Mouse (Mus musculus): Measurements from ENCODE around the gene Pcbd2. TPM values are rescaled to one million over a fixed set of nuclear protein-coding genes. Genes with fewer than 3 reads are reported as not detected.
A peak's percentile ranks its signal among the peaks of the same experiment; 100 is the strongest.
"Not testable (repeated sequence)": the region's sequence is repeated elsewhere in the genome, so short reads cannot be mapped to it uniquely, and the experiment has no call there.

The Pcbd2 gene
- 52.5 and 52.7 TPM in 2 replicates for polyA plus RNA-seq (2015; fragmentation: Nextera tagmentation; extraction: Ambion mirVana)

DNA sequence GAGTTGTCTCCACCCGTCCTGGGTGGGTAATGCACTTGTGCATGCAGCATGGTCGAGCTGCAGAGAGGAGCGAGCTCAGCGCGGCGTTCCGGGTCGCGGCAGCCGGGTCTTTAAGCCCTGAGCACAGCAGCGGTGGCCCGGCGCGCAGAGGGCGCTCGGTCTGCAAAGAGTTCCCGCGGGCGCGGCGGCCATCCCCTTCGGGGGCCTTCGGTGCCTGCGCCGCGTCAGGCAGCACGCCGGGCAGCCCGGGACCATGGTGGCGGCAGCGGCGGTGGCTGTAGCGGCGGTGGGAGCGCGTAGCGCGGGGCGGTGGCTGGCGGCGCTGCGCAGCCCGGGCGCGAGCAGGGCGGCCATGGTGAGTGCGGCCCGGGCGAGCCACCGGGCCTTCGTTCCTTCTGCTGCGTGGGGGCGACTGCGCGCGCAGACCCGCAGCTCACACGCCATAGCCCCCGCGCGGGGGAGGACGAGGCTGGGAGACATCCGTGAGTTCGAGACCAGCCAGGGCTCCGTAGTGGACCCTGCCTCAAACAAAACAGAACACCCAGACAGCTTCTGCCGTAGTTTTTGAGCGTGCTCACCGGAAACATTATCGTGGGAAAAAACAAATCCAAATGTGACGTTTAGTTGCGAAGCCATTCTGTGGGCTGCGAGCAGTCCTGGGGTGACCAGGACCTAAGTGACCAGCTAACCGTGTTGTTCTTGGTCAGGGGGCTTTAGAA, at the start of gene Pcbd2:
Gene Pcbd2 (plus strand): TSS at position 249 of the 719 bp plus-strand sequence.
- peak within 1 kb of the TSS; percentile 71 for H3K9ac ChIP-seq (replicated peaks; ENCODE audit: low read length)
- no peaks in the 10 kb centered on the region for H3K9me3 ChIP-seq (ENCODE audit: low read length)
- H3K4me3 ChIP-seq (ENCODE audit: low read length) = peak within 1 kb of the TSS; percentile 56
- H3K36me3 ChIP-seq (ENCODE audit: insufficient read depth, low read length) = peaks cover 10% of the 10 kb centered on the region
- peak within 1 kb of the TSS; percentile 96 for H3K27ac ChIP-seq (ENCODE audit: low read length)
- peak within 1 kb of the TSS; percentile 53 for H3K4me2 ChIP-seq (replicated peaks; ENCODE audit: low read depth, low read length)
- under 1% methylated on average over 70 of the region's 73 CpGs for WGBS
- ATAC-seq (ENCODE audit: low FRiP score, low TSS enrichment) = peak; percentile 94
- no peaks in the 10 kb centered on the region for H3K27me3 ChIP-seq (ENCODE audit: insufficient read depth, low read length)
- no peaks in the 10 kb centered on the region for H3K4me1 ChIP-seq (ENCODE audit: insufficient read depth, low read length)

DNA sequence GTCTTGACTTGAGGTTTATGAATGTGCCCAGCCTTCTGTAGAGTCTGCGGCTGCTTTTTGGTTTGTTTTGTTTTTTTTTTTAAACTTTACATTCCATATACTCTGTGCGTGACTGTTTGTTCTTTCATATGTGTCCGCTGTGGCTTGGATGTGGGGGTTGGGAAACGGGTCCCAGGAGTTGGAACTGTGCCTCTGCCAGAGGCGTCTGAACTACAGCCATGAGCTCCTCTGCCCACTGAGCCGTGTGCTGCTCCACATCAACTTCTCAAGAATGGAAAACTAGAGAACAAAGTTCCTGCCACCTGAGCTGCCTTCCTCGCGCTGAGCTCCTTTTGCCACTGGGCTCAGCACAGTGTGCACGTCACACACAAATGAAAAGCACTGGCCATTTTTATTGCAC, 45.0 kb upstream of the Pcbd2 start:
- no peak overlapping the region for H3K27ac ChIP-seq (ENCODE audit: low read length)
- H3K36me3 ChIP-seq (ENCODE audit: insufficient read depth, low read length) = peaks cover 26% of the 10 kb centered on the region
- 83% methylated on average over 9 of the region's 9 CpGs for WGBS
- no peak overlapping the region for H3K4me2 ChIP-seq (replicated peaks; ENCODE audit: low read depth, low read length)
- H3K9me3 ChIP-seq (ENCODE audit: low read length) = no peaks in the 10 kb centered on the region
- H3K27me3 ChIP-seq (ENCODE audit: insufficient read depth, low read length) = no peaks in the 10 kb centered on the region
- H3K4me1 ChIP-seq (ENCODE audit: insufficient read depth, low read length) = no peaks in the 10 kb centered on the region
- no peak overlapping the region for H3K4me3 ChIP-seq (ENCODE audit: low read length)
- H3K9ac ChIP-seq (replicated peaks; ENCODE audit: low read length) = no peak overlapping the region
- no peak for ATAC-seq (ENCODE audit: low FRiP score, low TSS enrichment)

DNA sequence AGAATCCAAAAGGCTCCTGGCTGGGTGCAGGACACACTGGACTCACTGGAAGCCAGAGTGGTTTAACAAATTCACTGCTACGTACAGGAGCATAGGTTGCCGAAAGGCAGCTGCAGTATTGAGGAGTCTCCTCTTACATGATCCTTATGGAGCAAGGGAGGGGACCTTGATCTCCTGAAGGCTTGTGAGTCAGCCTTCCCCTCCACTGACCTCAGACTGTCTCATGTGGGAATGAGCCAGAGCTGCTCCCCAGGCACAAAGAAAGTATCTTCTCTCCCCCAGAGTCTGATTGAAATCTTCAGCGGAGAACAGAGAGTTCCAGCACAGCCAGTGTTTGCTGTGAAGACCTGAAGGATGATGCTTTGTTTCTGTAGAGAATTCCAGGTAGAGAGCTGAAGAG, 43.6 kb upstream of the Pcbd2 start:
- Histone ChIP-seq H3K9me3 (ENCODE audit: low read length) (no peaks in the 10 kb centered on the region), H3K27me3 (ENCODE audit: insufficient read depth, low read length) (no peaks in the 10 kb centered on the region), H3K9ac (replicated peaks; ENCODE audit: low read length) (no peak overlapping the region), H3K4me3 (ENCODE audit: low read length) (no peak overlapping the region), H3K36me3 (ENCODE audit: insufficient read depth, low read length) (peaks cover 14% of the 10 kb centered on the region), H3K4me2 (replicated peaks; ENCODE audit: low read depth, low read length) (no peak overlapping the region), H3K4me1 (ENCODE audit: insufficient read depth, low read length) (no peaks in the 10 kb centered on the region), H3K27ac (ENCODE audit: low read length) (no peak overlapping the region)
- WGBS = 85% methylated on average over 3 of the region's 3 CpGs
- no peak for ATAC-seq (ENCODE audit: low FRiP score, low TSS enrichment)

DNA sequence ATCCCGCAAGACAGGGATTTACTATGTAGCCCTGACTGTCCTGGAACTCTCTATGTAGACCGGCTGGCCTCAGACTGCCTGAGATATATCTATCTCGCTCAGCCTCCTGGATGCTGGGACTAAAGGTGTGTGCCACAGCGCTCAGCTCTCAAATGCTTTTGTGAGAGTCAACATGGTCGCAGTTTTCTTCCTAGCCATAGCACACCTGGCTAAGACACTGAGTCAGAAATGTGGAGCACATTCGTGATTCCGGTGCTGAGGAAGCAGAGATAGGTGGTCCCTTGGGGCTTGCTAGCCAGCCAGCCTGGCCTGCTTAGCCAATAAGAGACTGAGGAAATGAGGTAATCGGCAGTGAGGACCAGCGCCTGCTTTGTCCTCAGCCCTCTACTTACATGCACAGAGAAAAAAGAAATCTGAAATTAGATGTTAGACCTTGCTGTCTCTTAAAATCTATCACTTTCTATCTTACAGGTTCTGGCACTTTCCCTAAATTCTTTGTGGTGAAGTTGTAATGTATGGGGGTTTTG, 41.0 kb upstream of the Pcbd2 start:
- no peak overlapping the region for H3K9ac ChIP-seq (replicated peaks; ENCODE audit: low read length)
- no peaks in the 10 kb centered on the region for H3K4me1 ChIP-seq (ENCODE audit: insufficient read depth, low read length)
- no peak overlapping the region for H3K4me3 ChIP-seq (ENCODE audit: low read length)
- no peak overlapping the region for H3K27ac ChIP-seq (ENCODE audit: low read length)
- no peaks in the 10 kb centered on the region for H3K9me3 ChIP-seq (ENCODE audit: low read length)
- no peak overlapping the region for H3K4me2 ChIP-seq (replicated peaks; ENCODE audit: low read depth, low read length)
- ATAC-seq (ENCODE audit: low FRiP score, low TSS enrichment) = no peak
- no peaks in the 10 kb centered on the region for H3K27me3 ChIP-seq (ENCODE audit: insufficient read depth, low read length)
- H3K36me3 ChIP-seq (ENCODE audit: insufficient read depth, low read length) = no peaks in the 10 kb centered on the region
- 69% methylated on average over 9 of the region's 9 CpGs for WGBS

DNA sequence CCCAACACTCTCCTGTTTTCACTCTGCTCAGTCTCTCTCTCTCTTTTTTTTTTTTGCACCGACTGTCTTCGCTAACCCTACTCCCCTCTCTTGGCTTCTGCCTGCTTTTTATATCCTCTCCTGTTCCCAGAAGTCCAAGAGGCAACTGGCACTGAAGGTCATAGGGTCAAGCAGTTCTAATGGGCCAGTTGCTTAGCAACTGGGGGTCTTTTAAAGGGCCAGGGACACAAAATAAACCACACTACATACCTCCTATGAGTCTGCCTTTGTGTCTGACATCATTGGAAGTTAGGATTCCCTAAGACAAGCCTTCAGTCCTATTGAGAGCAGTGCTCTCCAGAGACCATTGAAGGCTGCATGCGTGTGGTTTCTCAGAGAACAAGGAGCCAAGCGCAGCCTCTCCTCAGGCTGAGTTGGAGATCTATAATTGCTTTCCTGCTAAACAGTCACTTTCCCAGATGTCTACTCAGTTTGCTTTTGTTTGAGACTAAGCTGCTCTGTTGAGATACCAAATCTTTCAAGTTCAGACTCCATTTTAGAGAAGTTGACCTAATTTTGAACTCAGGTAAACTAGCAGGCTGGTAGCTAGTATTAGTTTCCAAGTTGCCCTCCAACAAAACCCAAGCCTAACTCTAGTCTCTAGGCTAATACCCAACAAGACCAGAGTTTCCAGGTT, 39.1 kb upstream of the Pcbd2 start:
- no peak overlapping the region for H3K9ac ChIP-seq (replicated peaks; ENCODE audit: low read length)
- no peak overlapping the region for H3K4me2 ChIP-seq (replicated peaks; ENCODE audit: low read depth, low read length)
- 45% methylated on average over 4 of the region's 4 CpGs for WGBS
- no peaks in the 10 kb centered on the region for H3K4me1 ChIP-seq (ENCODE audit: insufficient read depth, low read length)
- ATAC-seq (ENCODE audit: low FRiP score, low TSS enrichment) = no peak
- no peaks in the 10 kb centered on the region for H3K36me3 ChIP-seq (ENCODE audit: insufficient read depth, low read length)
- H3K4me3 ChIP-seq (ENCODE audit: low read length) = no peak overlapping the region
- no peak overlapping the region for H3K27ac ChIP-seq (ENCODE audit: low read length)
- H3K27me3 ChIP-seq (ENCODE audit: insufficient read depth, low read length) = no peaks in the 10 kb centered on the region
- H3K9me3 ChIP-seq (ENCODE audit: low read length) = no peaks in the 10 kb centered on the region

DNA sequence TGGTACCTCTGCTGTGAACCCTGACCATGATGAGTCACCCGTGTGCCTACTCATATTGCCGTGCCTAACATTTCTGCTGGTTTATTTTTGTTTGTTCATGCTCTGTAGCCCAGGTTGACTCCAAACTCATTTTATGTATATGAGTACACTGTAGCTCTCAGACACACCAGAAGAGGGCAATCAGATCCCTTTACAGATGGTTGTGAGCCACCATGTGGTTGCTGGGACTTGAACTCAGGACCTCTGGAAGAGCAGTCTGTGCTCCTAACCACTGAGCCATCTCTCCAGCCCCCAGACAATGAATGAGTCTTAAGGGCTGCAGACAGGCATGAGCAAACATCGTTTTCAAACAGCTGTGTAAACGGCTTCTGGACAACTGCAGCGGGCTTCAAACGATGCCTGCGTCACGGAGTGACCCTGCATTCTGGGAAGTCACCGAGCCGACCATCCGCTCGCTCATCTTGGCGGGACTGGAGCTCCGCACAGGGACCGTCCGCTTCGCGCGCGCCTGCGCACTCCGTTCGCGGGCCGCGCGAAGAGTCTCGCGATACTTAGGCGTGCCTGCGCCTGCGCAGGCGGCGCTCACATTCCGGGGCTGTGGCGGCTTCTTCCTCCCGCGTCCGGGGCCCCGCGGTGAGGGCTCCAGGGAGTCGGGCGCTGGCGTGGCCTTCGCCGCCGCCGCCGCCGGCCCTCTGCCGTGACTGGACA, 34.5 kb upstream of the Pcbd2 start, which contains the start of gene B230219D22Rik:
Gene B230219D22Rik (plus strand): TSS at position 590 of the 708 bp plus-strand sequence.
- Histone ChIP-seq H3K4me3 (ENCODE audit: low read length) (peak within 1 kb of the TSS; percentile 98), H3K9me3 (ENCODE audit: low read length) (no peaks in the 10 kb centered on the region), H3K27ac (ENCODE audit: low read length) (peak within 1 kb of the TSS; percentile 98), H3K4me2 (replicated peaks; ENCODE audit: low read depth, low read length) (peak within 1 kb of the TSS; percentile 86), H3K9ac (replicated peaks; ENCODE audit: low read length) (peak within 1 kb of the TSS; percentile 100), H3K27me3 (ENCODE audit: insufficient read depth, low read length) (no peaks in the 10 kb centered on the region), H3K36me3 (ENCODE audit: insufficient read depth, low read length) (no peaks in the 10 kb centered on the region), H3K4me1 (ENCODE audit: insufficient read depth, low read length) (peaks cover 16% of the 10 kb centered on the region)
- ATAC-seq (ENCODE audit: low FRiP score, low TSS enrichment) = peak; percentile 97
- WGBS = 1% methylated on average over 46 of the region's 51 CpGs

DNA sequence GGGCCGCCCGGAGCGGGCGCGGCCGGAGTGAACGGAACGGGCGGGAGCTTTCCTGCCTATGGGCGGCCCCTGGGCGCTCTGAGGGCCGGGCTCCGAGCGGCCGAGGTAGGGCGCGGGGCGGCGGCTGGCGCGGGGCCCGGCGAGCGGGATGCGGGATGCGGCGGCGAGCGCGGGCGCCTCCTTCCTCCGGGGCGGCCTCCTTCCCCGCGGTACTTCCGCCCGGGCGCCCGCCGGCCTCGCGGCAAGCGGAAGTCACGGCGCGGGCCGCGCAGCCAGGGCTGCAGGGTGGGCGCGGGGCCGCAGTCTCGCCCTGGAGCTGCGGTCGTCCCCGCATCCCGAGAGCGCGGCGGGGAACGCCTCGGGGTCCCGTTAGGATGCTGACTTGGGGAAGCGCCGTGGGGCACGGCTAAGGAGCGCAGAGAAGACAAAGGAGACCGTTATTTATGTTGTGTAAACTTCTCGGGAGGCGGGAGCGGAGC, 33.9 kb upstream of the Pcbd2 start:
- no peaks in the 10 kb centered on the region for H3K9me3 ChIP-seq (ENCODE audit: low read length)
- no peaks in the 10 kb centered on the region for H3K36me3 ChIP-seq (ENCODE audit: insufficient read depth, low read length)
- H3K4me1 ChIP-seq (ENCODE audit: insufficient read depth, low read length) = peaks cover 16% of the 10 kb centered on the region
- peak; percentile 76 for ATAC-seq (ENCODE audit: low FRiP score, low TSS enrichment)
- 0% methylated on average over 38 of the region's 70 CpGs for WGBS
- peak overlapping the region; percentile 98 for H3K27ac ChIP-seq (ENCODE audit: low read length)
- peak overlapping the region; percentile 100 for H3K9ac ChIP-seq (replicated peaks; ENCODE audit: low read length)
- no peaks in the 10 kb centered on the region for H3K27me3 ChIP-seq (ENCODE audit: insufficient read depth, low read length)
- H3K4me2 ChIP-seq (replicated peaks; ENCODE audit: low read depth, low read length) = peak overlapping the region; percentile 86
- peak overlapping the region; percentile 98 for H3K4me3 ChIP-seq (ENCODE audit: low read length)

DNA sequence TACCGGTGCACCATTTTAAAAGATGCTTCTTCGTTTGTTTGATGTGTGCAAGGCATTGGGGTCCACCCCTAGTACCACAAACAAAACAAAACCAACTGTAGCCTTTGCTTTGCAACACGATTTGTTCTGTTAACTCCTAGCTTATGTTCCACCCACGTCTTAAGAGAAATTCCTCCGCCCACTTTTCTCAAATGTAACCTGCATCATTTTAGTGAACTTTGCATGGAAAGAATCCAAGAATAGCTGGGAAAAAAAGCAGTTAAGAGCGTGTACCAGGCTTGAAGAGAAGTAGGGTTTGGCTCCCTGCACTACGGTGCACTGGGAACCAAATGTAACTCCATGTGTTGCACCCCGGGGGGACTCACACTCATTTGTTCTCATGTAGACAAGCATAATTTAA, 33.1 kb upstream of the Pcbd2 start:
- Histone ChIP-seq H3K36me3 (ENCODE audit: insufficient read depth, low read length) (peaks cover 8% of the 10 kb centered on the region), H3K4me1 (ENCODE audit: insufficient read depth, low read length) (peaks cover 16% of the 10 kb centered on the region), H3K4me2 (replicated peaks; ENCODE audit: low read depth, low read length) (peak overlapping the region; percentile 86), H3K27me3 (ENCODE audit: insufficient read depth, low read length) (no peaks in the 10 kb centered on the region), H3K9ac (replicated peaks; ENCODE audit: low read length) (peak overlapping the region; percentile 100), H3K27ac (ENCODE audit: low read length) (0 out of 2 replicates have a peak overlapping the region, but pooled peaks have one; percentile 98), H3K9me3 (ENCODE audit: low read length) (no peaks in the 10 kb centered on the region), H3K4me3 (ENCODE audit: low read length) (peak overlapping the region; percentile 98)
- ATAC-seq (ENCODE audit: low FRiP score, low TSS enrichment) = no peak
- WGBS = 8% methylated on average over 8 of the region's 8 CpGs

DNA sequence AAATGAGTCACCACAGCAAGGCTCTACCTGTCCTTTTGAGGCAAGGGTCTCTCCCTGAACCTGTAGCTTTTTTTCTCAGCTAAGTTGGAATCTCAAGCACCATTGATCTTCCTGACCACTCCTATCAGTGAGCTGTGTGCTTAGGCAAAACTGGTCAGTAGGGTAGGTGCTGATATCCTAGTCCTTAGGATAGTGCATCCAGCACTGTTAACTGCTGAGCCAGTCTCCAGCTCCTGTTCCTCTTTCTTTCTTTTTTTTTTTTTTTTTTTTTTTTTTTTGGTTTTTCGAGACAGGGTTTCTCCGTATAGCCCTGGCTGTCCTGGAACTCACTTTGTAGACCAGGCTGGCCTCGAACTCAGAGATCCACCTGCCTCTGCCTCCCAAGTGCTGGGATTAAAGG, 31.2 kb upstream of the Pcbd2 start:
- H3K9me3 ChIP-seq (ENCODE audit: low read length); H3K9ac ChIP-seq (replicated peaks; ENCODE audit: low read length); H3K27me3 ChIP-seq (ENCODE audit: insufficient read depth, low read length); H3K27ac ChIP-seq (ENCODE audit: low read length); H3K4me2 ChIP-seq (replicated peaks; ENCODE audit: low read depth, low read length); H3K4me3 ChIP-seq (ENCODE audit: low read length); ATAC-seq (ENCODE audit: low FRiP score, low TSS enrichment): not testable (repeated sequence)
- Histone ChIP-seq H3K36me3 (ENCODE audit: insufficient read depth, low read length) (peaks cover 24% of the 10 kb centered on the region), H3K4me1 (ENCODE audit: insufficient read depth, low read length) (peaks cover 16% of the 10 kb centered on the region)
- WGBS = no CpG with 5 or more reads among the region's 3 CpGs

Data from kidney, embryonic 16.5 days (tissue).